Mouse (Mus musculus): ENCODE results near the gene Cma2.
"Not testable (repeated sequence)": the region's sequence is repeated elsewhere in the genome, so short reads cannot be mapped to it uniquely, and the experiment has no call there.

Cma2 gene

GRCm38 (mm10) chr14:55950346-55951030 lies at the start of gene Cma2:
Gene Cma2, plus strand, starts transcription at chr14:55950980.
- DNase-seq (ENCODE audit: low read depth), result no peak

GRCm38 (mm10) chr14:55905518-55905917 lies 45.3 kb upstream of the Cma2 start:
- DNase-seq (ENCODE audit: low read depth), result no peak

GRCm38 (mm10) chr14:55913406-55913805 lies 37.4 kb upstream of the Cma2 start:
- DNase-seq (ENCODE audit: low read depth), result no peak

- DNase-seq (ENCODE audit: low read depth), result peak; percentile 83
Observed at GRCm38 (mm10) chr14:55918240-55919082, 32.3 kb upstream of the Cma2 start.

- DNase-seq (ENCODE audit: low read depth), result peak; percentile 65
Observed at GRCm38 (mm10) chr14:55922475-55923232, 28.1 kb upstream of the Cma2 start.

- no peak for DNase-seq (ENCODE audit: low read depth)
Observed at GRCm38 (mm10) chr14:55926847-55927246, 23.9 kb upstream of the Cma2 start.

- DNase-seq (ENCODE audit: low read depth), result no peak
Observed at GRCm38 (mm10) chr14:55929263-55929997, 21.4 kb upstream of the Cma2 start.

- no peak for DNase-seq (ENCODE audit: low read depth)
Observed at GRCm38 (mm10) chr14:55933586-55933985, 17.2 kb upstream of the Cma2 start.

GRCm38 (mm10) chr14:55940070-55940800 lies 10.5 kb upstream of the Cma2 start:
- no peak for DNase-seq (ENCODE audit: low read depth)

GRCm38 (mm10) chr14:55943601-55944000 lies 7.2 kb upstream of the Cma2 start:
- no peak for DNase-seq (ENCODE audit: low read depth)

GRCm38 (mm10) chr14:55944575-55944974 lies 6.2 kb upstream of the Cma2 start, which contains the start of gene Cma1:
Gene Cma1, minus strand, starts transcription at chr14:55944675.
- no peak for DNase-seq (ENCODE audit: low read depth)

GRCm38 (mm10) chr14:55946269-55946969 lies 4.4 kb upstream of the Cma2 start:
- no peak for DNase-seq (ENCODE audit: low read depth)

GRCm38 (mm10) chr14:55963263-55963662 lies 12.5 kb downstream of the Cma2 start:
- no peak for DNase-seq (ENCODE audit: low read depth)

- not testable (repeated sequence) for DNase-seq (ENCODE audit: low read depth)
Observed at GRCm38 (mm10) chr14:55963900-55964299, 13.1 kb downstream of the Cma2 start.

- peak; percentile 13 for DNase-seq (ENCODE audit: low read depth)
Observed at GRCm38 (mm10) chr14:55987464-55987863, 36.7 kb downstream of the Cma2 start.

- DNase-seq (ENCODE audit: low read depth), result no peak
Observed at GRCm38 (mm10) chr14:56013147-56013546, 62.4 kb downstream of the Cma2 start.

GRCm38 (mm10) chr14:56013924-56014323 lies 63.1 kb downstream of the Cma2 start:
- no peak for DNase-seq (ENCODE audit: low read depth)

- not testable (repeated sequence) for DNase-seq (ENCODE audit: low read depth)
Observed at GRCm38 (mm10) chr14:56017671-56018070, 66.9 kb downstream of the Cma2 start, which contains the start of gene Mcpt1. Gene Mcpt1, plus strand, starts transcription at chr14:56017971.

- DNase-seq (ENCODE audit: low read depth), result no peak
Observed at GRCm38 (mm10) chr14:56019446-56019845, 68.7 kb downstream of the Cma2 start.

GRCm38 (mm10) chr14:56021305-56021704 lies 70.5 kb downstream of the Cma2 start:
- peak; percentile 52 for DNase-seq (ENCODE audit: low read depth)
